Mouse (Mus musculus): Measurements from ENCODE around the gene Zkscan8.
"Not testable (repeated sequence)": the region's sequence is repeated elsewhere in the genome, so short reads cannot be mapped to it uniquely, and the experiment has no call there.

Gene Zkscan8

DNA sequence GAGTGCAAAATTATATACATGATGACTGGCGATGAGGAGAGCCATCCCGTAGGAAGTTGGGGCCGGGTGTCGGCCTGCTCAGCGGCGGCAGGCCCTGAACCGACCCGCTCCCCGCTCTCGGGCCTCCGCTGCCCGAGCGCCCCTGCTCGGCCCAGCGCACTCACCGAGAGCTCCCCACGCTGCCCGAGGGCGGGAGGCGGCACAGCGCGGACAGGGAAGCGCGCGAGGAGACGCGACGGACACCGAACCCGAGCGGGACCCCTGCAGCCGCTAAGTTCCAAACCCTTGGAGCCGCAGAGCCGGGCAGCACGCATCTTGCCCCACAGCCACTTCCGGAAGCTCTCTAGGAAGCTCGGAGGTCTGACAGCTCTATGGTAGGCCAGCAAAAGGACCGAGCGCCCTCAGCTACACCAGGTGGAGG lies at the start of gene Zkscan8:
Zkscan8 (minus strand) TSS at position 340 of the 421 bp plus-strand sequence.
- POLR2A ChIA-PET = interaction anchor here in 3 of 4 experiments (0.5 to 2.0 kb wide), 43 partner anchors 11 to 256 kb away, joined by 3 to 17 read pairs (median 4); partner anchors contain the start of genes Pgbd1 (in 3 of the 3), Zscan12 (in 3 of the 3), Nkapl (in 2 of the 3) and Gm10065 (in 1 of the 3)
- CTCF ChIA-PET = interaction anchor here in 1 of 4 experiments (0.6 kb wide), 1 partner anchor 92 kb away, joined by 3 read pairs; no protein-coding TSS in a partner anchor

DNA sequence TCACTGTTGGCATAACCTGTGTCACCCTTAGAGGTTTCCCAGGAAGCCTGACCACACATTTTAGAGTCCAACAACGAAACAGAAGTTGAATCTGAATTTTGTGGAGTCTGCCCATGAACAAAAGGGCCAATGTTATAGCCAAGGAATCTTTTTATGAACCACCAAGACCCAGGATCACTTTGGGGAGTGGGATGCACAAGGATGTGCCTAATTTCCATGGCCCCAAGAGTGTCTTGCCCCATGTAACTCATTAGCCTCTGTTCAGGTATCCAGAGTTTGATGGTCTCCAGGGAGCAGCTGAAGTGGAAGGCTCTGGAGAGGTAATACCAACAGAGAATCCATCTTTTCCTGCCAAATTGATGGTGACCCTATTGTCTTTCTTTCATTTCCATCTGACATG lies 28.9 kb upstream of the Zkscan8 start, which contains the start of gene Olfr1535:
Olfr1535 (minus strand) TSS at position 101 of the 400 bp plus-strand sequence.
- CTCF ChIA-PET = no interaction called here
- POLR2A ChIA-PET = no interaction called here

DNA sequence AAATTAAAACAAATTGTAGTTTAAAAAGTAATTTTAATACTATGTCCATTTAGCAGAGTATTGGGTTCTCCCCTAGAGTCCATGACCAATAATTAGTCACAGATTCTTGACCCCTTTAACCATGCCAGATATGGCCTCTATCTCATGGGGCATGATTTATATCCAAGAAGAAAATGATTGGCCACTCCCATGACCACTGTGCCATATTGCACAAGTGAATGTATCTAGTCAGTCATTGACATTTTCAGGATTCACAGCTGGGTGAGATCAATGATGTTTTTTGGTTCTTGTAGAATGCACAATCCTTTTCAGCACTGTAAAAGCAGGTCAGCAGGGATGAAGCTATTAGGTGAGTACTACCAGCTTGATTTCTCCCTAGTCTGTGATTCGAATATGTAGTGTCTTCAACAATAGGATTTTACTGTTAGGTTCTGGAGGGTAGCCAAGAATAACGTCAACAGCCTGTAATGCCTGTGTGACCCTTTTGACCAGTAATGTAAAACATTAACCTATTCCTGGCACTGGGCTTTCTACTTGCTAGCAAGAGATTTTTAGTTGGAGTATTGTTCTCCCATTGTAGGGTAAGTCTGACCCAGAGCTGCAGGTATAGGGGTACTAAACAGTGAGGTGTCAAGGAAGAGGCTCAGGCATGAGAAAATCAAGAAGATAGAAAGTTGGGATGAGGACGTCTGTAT lies 19.6 kb upstream of the Zkscan8 start:
- CTCF ChIA-PET = no interaction called here

DNA sequence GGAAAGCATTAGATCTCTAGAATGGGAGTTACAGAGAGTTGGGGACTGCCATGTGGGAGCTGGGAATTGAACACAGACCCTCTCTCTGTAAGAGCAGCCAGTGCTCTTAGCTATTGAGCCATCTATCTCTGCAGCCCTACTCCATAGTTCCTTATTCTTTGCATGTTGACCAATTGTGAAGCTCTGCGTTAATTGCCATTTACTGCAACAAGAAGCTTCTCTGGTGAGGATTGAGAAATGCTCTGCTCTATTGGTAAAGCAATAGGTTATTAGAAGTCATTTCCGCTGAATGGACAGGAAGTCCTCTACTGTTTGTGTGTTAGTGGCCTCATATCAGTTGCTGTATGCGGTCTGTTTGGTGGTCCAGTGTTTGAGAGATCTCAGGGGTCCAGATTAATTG lies 18.6 kb upstream of the Zkscan8 start:
- ChIA-PET POLR2A (no interaction called here), CTCF (interaction anchor here in 2 of 4 experiments (0.6 to 0.7 kb wide), 2 partner anchors 200 to 948 kb away, joined by 3 to 7 read pairs; no protein-coding TSS in a partner anchor)

More for the DNA sequence above, 19.6 kb upstream of the Zkscan8 start:
- POLR2A ChIA-PET = no interaction called here

DNA sequence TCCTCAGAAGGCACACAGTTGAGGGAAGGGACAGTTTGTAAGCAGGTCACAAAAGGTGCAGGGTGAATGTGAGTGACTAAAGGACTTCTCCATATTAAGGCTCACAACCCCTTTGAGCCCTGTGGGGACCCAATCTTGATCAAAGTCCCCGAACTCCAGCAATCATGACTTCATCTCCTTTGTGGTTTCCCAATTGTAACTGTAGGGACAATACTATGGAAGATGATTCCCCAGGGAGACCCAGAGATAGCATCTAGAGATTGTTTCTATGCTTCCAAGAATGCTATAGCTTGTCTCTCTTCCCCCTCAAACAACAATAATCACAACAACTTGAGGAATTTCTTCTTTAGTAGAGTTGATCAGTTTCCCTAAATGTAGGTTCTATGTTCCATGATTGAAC lies 11.8 kb upstream of the Zkscan8 start, which contains the start of gene Olfr1366:
Olfr1366 (minus strand) TSS at position 101 of the 400 bp plus-strand sequence.
- ChIA-PET POLR2A (interaction anchor here in 2 of 4 experiments (0.6 kb wide), 2 partner anchors 42 to 186 kb away, joined by 3 to 5 read pairs; no protein-coding TSS in a partner anchor), CTCF (interaction anchor here in 1 of 4 experiments (0.7 kb wide), 1 partner anchor 894 kb away, joined by 14 read pairs; no protein-coding TSS in a partner anchor)

DNA sequence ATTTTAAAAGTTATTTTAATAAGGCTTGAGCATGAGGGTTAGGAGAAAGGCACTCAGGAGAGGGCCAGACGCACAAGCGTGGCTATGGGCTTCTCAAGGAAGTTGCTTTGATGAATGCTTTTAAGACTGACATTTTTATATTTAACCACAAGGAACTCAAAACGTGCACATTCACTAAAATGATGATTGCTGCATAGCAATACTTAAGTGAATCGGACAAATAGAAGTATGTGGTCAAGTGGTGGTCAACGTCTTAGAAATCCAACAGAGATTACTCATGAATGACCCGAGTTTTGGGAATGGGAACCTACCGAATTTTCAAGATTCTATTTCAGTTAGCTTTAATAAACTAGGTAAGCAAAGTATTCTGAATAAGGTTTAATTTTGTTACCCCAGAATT lies 784 bp downstream of the Zkscan8 start:
- ChIA-PET CTCF (no interaction called here), POLR2A (interaction anchor here in 3 of 4 experiments (0.9 to 2.0 kb wide), 19 partner anchors 17 to 224 kb away, joined by 3 to 17 read pairs (median 5); partner anchors contain the start of genes Zscan12 (in 3 of the 3), Pgbd1 (in 2 of the 3), Hist1h2bn (in 1 of the 3) and Nkapl (in 1 of the 3))

DNA sequence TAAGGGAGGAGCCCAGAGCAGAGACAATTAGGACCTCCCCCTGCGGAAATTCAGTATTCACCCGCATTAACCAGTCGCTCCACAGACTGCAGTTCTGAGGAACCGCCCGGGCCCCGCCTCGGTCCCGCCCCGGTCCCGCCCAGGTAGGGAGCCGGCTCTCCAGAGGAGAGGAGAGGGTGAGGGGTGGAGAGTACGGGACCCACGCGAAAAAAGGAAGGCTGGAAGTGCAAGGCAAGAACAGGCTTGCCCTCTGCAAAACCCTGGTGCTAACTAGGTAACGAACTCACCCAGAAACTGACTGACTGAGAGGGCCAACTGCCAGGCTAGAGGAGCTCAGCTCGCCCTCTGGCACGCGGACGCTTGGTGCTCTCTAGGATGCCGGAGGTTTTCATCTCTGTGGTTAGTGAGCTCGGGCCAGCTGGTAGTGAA lies 24.7 kb downstream of the Zkscan8 start:
- POLR2A ChIA-PET = interaction anchor here (0.6 to 1.9 kb wide), 26 partner anchors 8 to 274 kb away, joined by 3 to 17 read pairs (median 3); partner anchors contain the start of genes Zkscan4 (in 3 of the 4), Zkscan8 (in 3 of the 4), Gm10065 (in 2 of the 4) and Zkscan3 (in 2 of the 4)

DNA sequence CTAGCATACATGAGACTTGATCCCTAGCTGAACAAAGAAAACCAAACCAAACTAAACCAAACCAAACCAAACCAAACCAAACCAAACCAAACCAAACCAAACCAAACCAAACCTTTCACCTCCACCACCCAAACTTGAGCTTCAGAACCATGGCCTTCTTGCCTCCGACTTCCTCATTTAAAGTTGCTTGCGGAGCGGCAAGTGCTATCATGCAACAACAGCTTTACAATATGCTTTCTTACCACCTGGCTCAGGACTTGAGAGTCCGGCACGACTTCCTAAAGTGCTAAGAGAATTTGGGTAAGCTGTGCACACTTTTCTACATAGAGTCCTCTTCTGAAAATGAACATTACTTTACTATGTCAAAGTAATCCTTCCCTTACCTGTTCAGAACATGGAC lies 28.6 kb downstream of the Zkscan8 start:
- POLR2A ChIA-PET = interaction anchor here in 2 of 4 experiments (0.5 to 2.9 kb wide), 2 partner anchors 28 to 94 kb away, joined by 3 to 8 read pairs; partner anchors contain the start of gene Zkscan8 (in 1 of the 2)
- CTCF ChIA-PET = interaction anchor here in 1 of 4 experiments (0.6 kb wide), 1 partner anchor 101 kb away, joined by 3 read pairs; no protein-coding TSS in a partner anchor

More for the DNA sequence above, 24.7 kb downstream of the Zkscan8 start:
- CTCF ChIA-PET = no interaction called here

DNA sequence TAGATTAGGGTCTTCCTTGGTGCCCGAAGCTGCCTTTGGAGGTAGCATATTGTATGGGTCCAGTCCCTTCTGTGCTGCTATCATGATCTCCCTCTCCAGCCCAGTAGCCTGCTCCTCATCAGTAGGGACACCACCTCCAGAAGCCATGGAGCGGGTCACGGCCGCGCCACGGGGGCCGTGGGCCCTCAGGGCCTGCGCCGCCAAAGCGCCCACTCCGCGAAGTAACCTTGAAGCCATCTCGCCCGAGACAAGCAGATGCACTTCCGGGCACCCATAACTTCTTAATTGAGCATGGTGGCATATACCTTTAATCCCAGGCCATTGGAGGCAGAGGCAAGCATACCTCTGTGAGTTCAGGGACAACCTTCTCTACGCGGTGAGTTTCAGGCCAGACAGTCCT lies 29.7 kb downstream of the Zkscan8 start, which contains the start of gene Gm11273:
Gm11273 (minus strand) TSS at position 237 of the 400 bp plus-strand sequence.
- POLR2A ChIA-PET = interaction anchor here in 1 of 4 experiments (1.3 kb wide), 1 partner anchor 102 kb away, joined by 3 read pairs; no protein-coding TSS in a partner anchor
- CTCF ChIA-PET = not testable (repeated sequence)

DNA sequence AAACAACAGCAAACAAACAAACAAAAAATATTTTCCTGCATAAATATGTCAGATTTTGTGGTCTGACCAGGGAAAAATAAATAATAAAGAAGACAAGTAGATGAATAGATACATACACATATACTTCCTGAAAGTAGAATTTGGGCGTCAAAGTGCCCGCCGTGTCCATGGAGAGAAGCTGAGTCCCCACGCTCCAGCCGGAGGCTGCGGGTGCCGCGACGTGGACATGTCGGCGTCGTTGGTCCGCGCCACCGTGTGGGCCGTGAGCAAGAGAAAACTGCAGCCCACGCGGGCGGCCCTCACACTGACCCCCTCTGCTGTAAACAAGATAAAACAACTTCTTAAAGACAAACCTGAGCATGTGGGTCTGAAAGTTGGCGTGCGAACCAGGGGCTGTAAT lies 35.8 kb downstream of the Zkscan8 start, which contains the start of gene AK157302:
AK157302 (plus strand) TSS at position 144 of the 400 bp plus-strand sequence.
- CTCF ChIA-PET = no interaction called here
- POLR2A ChIA-PET = no interaction called here

DNA sequence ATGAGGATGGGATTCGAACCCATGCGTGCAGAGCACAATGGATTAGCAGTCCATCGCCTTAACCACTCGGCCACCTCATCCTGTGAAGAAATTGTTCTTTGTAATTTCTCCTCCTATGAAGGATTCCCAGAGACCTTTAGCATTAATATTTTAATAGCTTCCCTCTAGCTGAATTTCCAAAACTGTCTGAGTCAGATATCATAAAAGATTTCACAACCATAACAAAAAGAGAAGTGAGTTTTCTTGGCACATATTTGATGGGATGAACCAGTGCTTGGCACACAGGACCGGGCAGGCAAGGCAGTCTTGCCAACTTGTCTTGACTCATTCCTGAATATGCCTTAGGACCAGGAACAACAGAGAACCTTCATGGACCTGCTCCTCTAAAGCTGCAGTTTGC lies 38.1 kb downstream of the Zkscan8 start:
- POLR2A ChIA-PET = no interaction called here
- CTCF ChIA-PET = no interaction called here

DNA sequence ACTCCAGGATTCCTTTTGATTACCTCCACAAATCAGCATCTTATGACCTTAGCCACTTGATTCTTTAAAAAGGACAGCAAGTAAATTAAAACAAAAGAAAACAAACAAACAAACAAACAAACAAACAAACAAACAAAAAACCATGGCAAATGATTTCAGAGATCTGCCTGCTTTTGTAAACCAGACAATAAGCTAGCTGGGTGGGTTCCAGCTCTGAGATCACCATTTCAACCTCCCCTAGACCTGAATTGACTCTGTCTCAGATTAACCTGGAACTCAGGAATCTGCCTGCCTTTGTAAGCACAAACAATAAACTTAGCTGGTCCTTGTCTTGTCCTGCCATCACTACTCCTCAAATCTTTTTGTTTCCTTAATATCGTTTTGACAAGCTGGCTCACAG lies 44.0 kb downstream of the Zkscan8 start:
- POLR2A ChIA-PET = interaction anchor here in 2 of 4 experiments (0.7 to 1.5 kb wide), 3 partner anchors 10 to 300 kb away, joined by 3 to 6 read pairs (median 4); partner anchors contain the start of gene Hist1h2an (in 1 of the 2)

DNA sequence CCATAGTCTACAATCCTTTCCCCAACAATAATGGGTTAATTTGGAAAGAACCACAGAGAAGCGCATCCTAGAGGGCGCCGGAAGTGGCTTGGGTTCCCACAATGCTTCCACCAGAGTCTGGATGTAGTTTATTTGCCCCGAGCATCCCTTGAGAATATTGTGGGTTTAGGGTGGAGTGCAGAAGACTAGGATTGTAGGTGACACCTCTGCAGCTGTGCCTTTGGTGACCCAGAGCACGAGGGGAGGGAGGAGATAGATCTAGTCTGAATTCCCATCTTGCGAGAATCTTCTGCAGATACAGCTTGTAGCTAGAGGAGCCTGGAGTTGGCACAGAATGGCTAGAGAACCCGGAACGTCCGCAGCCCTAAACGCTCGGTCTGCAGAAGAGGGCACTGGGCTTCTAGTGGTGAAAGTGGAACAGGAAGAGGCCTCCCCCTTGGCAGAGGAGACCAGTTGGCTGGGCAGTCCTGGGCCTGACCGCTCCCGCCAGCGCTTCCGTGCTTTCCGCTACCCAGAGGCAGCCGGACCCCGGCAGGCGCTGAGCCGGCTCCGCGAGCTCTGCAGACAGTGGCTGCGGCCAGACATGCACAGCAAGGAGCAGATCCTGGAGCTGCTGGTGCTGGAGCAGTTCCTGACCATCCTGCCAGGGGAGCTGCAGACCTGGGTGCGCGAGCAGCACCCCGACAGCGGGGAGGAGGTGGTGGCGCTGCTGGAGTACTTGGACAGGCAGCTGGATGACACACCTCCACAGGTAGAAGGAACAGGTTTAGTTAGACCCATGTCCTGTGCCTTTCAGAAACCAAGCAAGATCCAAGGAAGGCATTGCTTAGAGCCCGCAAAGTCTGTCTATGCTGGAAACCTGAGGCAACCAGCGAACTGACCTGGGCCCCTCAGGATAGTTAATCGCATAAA lies 51.9 kb downstream of the Zkscan8 start, which contains the start of the genes Zkscan4 and Gm10065:
Zkscan4 (plus strand) TSS at position 149 of the 912 bp plus-strand sequence.
Gm10065 (minus strand) TSS at position 683 of the 912 bp plus-strand sequence.
- ChIA-PET CTCF (interaction anchor here in 1 of 4 experiments (0.6 kb wide), 1 partner anchor 78 kb away, joined by 4 read pairs; no protein-coding TSS in a partner anchor), POLR2A (interaction anchor here in 3 of 4 experiments (0.6 to 1.4 kb wide), 8 partner anchors 11 to 143 kb away, joined by 3 to 4 read pairs (median 3); partner anchors contain the start of genes Zkscan8 (in 2 of the 3) and Nkapl (in 1 of the 3))

More for the DNA sequence above, 44.0 kb downstream of the Zkscan8 start:
- CTCF ChIA-PET = interaction anchor here in 1 of 4 experiments (0.6 kb wide), 2 partner anchors 12 to 30 kb away, joined by 3 to 4 read pairs; no protein-coding TSS in a partner anchor

DNA sequence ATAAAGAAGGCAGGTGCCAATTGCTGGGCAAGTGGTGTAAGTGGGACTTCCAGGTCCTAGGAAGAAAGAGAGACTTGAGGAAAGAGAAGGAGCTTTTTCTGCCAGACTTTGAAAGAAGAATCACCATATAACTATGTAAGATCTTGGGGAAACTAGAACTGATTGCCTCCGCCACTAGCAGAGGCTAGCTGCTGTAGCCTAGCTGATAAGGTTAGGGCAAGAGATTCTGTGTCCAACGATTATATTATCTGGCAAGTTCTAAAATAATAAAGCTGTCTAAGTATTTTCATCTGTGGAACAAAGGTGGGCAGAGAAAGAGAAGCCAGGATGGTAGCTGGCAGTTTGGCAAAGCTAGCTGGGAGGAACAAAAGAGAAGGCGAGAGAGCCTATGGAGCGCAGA lies 58.5 kb downstream of the Zkscan8 start:
- POLR2A ChIA-PET = interaction anchor here in 3 of 4 experiments (0.9 to 1.1 kb wide), 4 partner anchors 15 to 31 kb away, joined by 3 read pairs; partner anchors contain the start of genes Pgbd1 (in 1 of the 3) and Zscan26 (in 1 of the 3)

DNA sequence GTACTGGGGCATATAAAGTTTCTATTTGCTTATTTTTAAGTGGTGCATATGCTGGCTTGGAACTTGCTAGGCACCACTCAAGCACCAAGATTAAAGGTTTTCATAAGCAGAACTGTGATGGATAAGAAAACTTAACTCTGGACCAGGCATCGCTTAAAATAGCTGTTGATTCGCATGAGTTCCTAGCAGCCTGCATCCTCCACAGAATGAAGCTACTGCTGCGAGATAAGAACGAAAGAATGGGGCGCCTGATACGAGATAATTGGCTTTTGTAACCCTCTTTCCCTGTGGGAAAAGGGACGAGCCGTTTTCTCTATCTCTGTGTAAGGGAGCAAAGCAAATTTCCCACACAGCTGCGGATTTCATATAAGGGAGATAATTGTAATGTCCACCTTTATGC lies 61.8 kb downstream of the Zkscan8 start:
- POLR2A ChIA-PET = no interaction called here
- CTCF ChIA-PET = no interaction called here

More for the DNA sequence above, 58.5 kb downstream of the Zkscan8 start:
- CTCF ChIA-PET = no interaction called here

DNA sequence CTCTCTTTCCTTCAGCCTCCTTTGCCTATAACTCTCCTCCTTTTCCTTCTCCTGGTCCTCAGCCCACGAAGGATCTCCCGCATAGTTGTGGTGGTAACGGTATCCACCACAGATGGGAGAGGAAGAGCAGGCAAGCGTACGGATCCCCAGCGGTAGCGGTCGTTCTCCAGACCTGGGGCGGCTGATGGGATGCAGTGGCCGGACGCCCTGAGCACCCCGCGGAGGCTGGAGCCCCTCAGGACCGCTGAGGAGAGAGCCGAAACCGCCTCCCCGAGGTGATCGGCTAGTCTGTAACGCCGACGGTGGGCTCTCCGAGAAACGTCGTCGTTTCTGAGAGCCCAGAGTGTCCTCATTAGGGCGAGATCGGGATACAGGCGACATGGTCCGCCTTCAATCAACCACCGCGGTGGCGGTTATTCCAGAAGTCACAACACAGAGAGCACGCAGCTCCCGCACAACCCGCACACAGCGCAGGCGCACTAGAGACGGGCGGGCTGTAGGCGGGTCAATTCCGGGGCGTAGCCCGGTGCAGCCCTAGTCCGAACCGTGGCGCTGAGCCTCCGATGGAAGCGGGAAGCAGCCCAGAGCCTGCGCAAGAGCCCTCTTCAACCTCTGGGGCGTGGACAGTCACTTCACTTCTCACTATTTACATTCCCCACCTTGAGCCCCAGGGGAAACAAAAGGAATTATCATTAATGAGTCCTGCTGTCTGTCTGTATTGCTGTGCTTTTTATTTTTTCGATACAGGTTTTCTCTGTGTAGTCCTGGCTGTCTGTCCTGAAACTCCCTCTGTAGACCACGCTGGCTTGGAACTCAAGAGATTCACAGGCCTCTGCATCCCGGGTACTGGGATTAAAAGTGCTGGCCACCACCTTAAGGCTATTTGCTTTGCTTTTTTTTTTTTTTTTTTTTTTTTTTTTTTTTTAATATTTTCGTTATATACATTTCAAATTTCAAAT lies 62.6 kb downstream of the Zkscan8 start, which contains the start of gene Nkapl:
Nkapl (minus strand) TSS at position 449 of the 959 bp plus-strand sequence.
- ChIA-PET POLR2A (interaction anchor here in 2 of 4 experiments (0.6 to 1.3 kb wide), 10 partner anchors 11 to 266 kb away, joined by 3 to 4 read pairs (median 3); partner anchors contain the start of genes Zkscan8 (in 2 of the 2), Gm10065 (in 1 of the 2), Hist1h4j (in 1 of the 2) and Pgbd1 (in 1 of the 2)), CTCF (no interaction called here)

All from embryonic stem cell, embryonic (primary cell).